Mouse (Mus musculus) liver, adult (tissue): Measurements from ENCODE around the gene Hdgfl2.

Experiments used
- GATA4 ChIP-seq: IDR thresholded peaks from 2 replicates; pipeline ENCODE4 v1.6.1; 2014; ENCODE audit warnings: mild to moderate bottlenecking, low read length; ENCODE audit not compliant: insufficient replicate concordance

Gene Hdgfl2

GRCm38 (mm10) chr17:56051369-56051768, 28.1 kb upstream of the Hdgfl2 start:
- TF ChIP-seq GATA4, result no peak

DNA sequence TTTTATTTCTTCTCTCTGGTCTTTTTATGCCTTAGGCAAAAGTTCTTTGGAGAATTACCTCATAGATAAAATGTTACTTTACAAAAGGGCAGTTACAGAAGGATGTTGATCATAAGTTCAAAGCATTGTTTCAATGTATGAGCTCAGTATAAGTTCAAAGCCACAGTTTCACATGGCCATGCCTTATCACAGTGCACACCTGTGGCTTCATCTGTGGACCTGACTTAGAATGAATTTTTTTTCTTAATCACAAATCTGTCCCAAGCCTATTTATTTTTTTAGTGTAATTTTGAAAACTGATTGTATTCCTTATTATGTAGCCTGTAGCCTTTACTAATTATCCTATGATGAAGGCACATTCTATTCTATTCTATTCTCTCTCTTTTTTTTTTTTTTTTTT, 24.5 kb upstream of the Hdgfl2 start:
- TF ChIP-seq GATA4, result no peak

DNA sequence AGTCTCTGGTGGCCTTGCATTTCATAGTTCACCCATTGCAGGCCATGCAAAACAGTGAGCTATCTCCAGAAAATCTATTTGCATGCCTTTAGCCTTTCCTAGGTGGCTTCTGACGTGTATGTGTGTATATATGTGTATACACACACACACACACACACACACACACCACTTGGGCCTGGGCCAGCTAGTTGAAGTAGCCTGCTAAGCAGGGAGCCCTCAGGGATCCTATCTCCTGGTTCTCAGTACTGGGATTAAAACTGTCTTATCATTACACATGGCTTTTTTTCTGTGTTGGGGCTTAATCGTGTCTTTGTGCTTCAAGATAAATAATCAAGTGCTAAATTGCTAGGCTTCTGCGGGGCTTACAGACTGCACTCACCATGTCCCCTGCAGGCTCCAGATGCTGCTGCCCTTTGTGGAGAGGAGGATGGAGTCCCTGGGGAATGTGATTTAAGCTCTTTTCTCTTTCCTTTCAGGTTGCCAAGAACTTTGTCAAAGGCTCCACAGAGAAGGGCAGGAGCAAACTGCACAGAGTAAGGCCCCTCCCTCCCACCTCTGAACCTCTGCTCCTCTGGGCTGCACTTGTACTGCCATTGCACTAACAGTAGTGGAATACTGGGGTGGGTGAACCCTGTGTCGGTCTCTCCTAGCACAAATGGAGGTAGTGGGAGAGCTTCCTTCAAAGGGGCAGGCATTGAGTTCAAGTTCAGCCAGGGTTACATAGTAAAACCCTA, 23.3 kb upstream of the Hdgfl2 start:
- TF ChIP-seq GATA4, result no peak

DNA sequence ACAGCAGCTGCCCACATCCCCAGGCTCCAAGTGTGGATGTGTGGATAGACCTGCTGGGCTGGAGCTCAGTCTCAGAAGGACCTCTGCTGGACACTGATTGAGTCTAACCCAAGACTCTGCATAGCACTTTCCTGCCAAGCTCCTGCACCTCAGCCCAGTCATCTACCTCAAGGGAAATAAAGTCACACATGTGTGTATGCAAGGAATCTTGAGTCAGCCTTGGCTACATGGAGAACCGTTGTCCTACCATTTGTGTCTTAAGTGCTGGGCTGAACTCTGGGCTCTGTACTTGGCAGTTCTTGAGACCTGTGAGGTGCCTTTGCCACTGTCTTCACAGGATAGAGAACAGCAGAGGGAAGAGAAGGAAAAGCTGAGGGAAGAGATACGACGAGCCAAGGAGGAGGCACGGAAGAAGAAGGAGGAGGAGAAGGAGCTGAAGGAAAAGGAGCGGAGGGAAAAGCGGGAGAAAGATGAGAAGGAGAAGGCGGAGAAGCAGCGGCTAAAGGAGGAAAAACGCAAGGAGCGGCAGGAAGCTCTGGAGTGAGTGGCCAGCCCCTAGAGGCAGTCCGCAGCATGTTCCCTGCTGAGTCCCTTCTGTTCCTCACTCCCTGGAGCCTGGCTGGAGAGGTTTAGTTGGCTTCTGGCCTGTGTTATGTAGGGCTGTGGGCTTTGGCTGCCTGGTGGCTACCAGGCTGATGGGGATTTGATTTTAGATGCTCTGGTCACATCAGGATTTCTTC, 21.9 kb upstream of the Hdgfl2 start:
- TF ChIP-seq GATA4, result no peak

DNA sequence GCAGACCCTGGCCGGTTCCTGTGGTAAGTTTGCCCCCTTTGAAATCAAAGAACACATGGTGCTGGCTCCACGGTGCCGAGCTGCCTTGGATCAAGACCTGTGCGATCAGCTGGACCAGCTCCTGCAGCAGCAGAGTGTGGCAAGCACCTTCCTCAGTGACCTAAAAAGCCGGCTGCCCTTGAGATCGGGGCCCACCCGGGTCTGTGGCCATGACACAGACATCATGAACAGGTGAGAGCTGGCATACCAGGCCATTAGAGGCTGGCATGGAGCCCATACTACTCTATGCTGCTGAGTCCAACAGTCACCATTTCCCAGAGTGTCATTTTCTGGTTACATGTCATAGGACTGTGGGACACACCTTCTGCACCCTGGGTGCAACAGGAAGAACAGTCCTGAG, 17.4 kb upstream of the Hdgfl2 start:
- TF ChIP-seq GATA4, result no peak

- TF ChIP-seq GATA4, result no peak
These were observed 13.0 kb upstream of the Hdgfl2 start for GRCm38 (mm10) chr17:56066451-56066850.

DNA sequence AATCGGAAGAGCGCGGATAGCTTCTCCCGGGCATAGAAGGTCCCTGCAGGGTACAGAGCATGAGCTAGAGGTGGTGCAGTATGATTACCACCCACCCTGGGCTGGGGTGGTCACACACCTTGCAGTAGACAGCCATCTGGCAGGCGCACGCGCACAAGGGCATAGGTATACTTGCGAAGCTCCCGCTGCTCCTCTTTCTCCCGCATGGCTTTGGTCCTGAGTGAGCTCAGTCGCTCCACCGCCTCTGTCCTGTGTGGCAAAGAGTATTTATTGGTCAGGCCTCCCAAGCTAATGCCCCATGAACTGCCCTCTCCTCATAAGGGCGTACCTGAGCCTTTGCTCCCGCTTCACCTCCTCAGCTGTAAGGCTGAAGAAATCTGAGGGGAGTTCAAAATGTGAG, 10.4 kb upstream of the Hdgfl2 start:
- TF ChIP-seq GATA4, result no peak

DNA sequence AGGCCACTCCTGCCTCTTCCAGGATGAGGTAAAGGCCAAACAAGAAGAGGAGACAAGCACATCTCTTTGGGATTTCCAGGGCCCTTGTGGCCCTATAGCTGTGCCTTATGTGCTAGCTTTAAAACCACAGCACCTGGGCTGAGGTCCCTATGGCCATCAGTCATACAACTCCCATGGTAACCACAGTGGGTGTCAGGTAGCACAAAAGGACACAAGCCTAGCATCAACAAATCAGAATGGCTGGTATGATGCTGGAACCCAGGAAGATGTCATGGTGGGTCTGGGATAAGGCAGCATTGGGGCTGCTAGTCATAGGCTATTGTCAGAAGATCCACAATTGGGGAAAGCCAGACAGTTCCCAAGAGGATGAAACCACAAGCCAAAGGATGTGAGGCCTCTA, 8.3 kb upstream of the Hdgfl2 start:
- no peak for TF ChIP-seq GATA4

DNA sequence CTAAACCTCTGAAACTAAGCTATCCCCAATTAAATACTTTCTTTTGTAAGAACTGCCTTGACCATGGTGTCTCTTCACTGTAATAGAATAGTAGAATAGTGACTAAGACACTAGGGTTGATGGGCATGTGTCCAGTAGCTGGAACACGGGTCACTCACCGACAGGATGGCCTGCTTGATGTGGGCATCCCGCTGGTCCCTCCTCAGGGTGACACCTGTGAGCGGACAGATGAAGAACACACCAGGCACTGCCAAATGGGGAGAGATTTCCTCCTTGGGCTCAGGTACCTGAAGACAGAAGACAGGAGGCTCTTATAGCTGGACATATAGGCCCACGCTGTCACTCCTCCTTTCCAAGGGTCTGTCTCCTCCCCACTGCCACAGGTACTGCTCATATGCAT, 7.2 kb upstream of the Hdgfl2 start:
- TF ChIP-seq GATA4, result no peak

- TF ChIP-seq GATA4, result no peak
These were observed 5.2 kb upstream of the Hdgfl2 start for GRCm38 (mm10) chr17:56074097-56074826.

- peak; percentile 70; the same call in 1 of the 2 replicates for TF ChIP-seq GATA4
These were observed 4.6 kb upstream of the Hdgfl2 start, which contains the start of gene Ubxn6 for GRCm38 (mm10) chr17:56074827-56075208. Gene Ubxn6, minus strand, starts transcription at chr17:56075028.

DNA sequence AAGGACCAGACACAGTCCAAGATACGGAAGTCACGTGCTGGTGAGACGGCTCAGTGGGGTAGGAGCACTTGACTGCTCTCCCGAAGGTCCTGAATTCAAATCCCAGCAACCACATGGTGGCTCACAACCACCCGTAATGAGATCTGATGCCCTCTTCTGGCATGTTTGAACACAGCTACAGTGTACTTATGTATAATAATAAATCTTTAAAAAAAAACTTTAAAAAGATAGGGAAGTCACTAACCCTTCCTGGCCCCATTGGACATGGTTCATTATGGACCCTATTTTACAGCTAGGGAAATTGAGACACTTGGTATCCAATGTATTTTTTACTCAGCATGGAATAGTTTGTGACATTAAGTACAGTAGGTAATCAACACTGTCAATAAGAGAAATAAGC, 1.9 kb upstream of the Hdgfl2 start:
- no peak for TF ChIP-seq GATA4

GRCm38 (mm10) chr17:56079921-56080320, 487 bp downstream of the Hdgfl2 start:
- TF ChIP-seq GATA4, result no peak

GRCm38 (mm10) chr17:56080781-56081585, 1.5 kb downstream of the Hdgfl2 start:
- no peak for TF ChIP-seq GATA4

GRCm38 (mm10) chr17:56092312-56092711, 12.9 kb downstream of the Hdgfl2 start:
- TF ChIP-seq GATA4, result no peak
